Mouse (Mus musculus): Measurements from ENCODE around the gene Lime1. TPM values are rescaled to one million over a fixed set of nuclear protein-coding genes. Genes with fewer than 3 reads are reported as not detected.

Gene Lime1
- polyA plus RNA-seq, 1 experiment from 2014 or later = 20.9 TPM

DNA sequence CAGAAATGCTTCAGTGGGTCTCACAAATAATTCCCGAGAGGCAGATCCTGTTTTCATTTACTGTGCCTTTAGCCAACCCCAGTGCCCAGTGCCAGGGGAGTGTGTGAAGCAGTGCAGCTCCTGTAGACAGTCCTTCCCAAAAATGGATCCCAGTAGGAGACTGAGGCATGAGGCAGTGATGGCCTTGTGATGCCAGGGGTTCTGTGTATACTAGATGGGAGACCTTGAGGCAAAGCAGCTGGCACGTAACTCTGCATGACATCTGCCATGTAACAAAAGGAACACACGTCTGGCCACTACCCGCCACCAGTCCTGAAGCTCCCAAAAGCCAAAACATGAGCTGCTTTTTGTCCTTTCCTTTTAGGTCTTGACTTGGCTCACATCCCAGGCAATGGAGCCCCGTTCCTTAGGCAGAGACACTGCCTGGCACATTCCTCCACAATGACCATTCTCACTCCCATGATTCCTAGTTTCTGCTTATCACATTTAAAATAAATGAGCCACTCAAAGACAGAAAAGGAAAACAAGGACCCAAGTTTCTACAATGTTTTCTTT is 17.4 kb downstream of the Lime1 start:
- no peak overlapping the region for H3K4me2 ChIP-seq (replicated peaks; ENCODE audit: low read depth, low read length)
- H3K27me3 ChIP-seq (ENCODE audit: control insufficient read depth, insufficient read depth, low read length) = no peaks in the 10 kb centered on the region
- H3K4me1 ChIP-seq (replicated peaks; ENCODE audit: control insufficient read depth, insufficient read depth, low read length) = no peaks in the 10 kb centered on the region
- 84% methylated on average over 5 of the region's 5 CpGs for WGBS
- H3K9ac ChIP-seq (ENCODE audit: low read depth, low read length) = no peak overlapping the region
- ATAC-seq (ENCODE audit: low FRiP score) (no peak), DNase-seq (ENCODE audit: low spot score) (no peak)
- no peaks in the 10 kb centered on the region for H3K9me3 ChIP-seq (ENCODE audit: control insufficient read depth, low read length)
- no peak overlapping the region for H3K4me3 ChIP-seq (ENCODE audit: low read depth, low read length)
- no peak overlapping the region for H3K27ac ChIP-seq (ENCODE audit: low read depth, low read length)
- H3K36me3 ChIP-seq (ENCODE audit: control insufficient read depth, insufficient read depth, low read length) = no peaks in the 10 kb centered on the region

DNA sequence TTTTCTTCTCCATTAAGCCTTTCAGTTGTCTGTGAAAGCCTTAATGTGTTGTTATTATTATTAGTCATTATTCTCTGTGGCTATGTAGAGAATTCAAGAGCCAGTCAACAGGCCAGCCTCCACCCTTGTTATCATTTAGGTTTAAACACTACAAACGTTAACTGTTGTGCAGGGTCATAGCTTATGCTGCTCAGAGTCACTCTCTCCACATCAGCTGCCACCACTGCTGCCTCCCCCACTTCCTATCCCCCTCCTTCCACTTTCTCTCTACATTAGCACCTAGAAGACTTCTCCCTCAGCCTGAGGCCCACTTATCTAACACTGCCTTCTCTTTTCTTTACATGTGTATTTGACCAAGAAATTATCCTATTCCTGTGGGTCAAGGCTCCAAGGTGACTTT is 21.6 kb downstream of the Lime1 start:
- no peak overlapping the region for H3K4me3 ChIP-seq (ENCODE audit: low read depth, low read length)
- DNase-seq (ENCODE audit: low spot score) = no peak
- no peaks in the 10 kb centered on the region for H3K9me3 ChIP-seq (ENCODE audit: control insufficient read depth, low read length)
- H3K27me3 ChIP-seq (ENCODE audit: control insufficient read depth, insufficient read depth, low read length) = no peaks in the 10 kb centered on the region
- WGBS = 30% methylated on average over 1 of the region's 1 CpGs
- no peak overlapping the region for H3K27ac ChIP-seq (ENCODE audit: low read depth, low read length)
- H3K36me3 ChIP-seq (ENCODE audit: control insufficient read depth, insufficient read depth, low read length) = no peaks in the 10 kb centered on the region
- no peak overlapping the region for H3K4me2 ChIP-seq (replicated peaks; ENCODE audit: low read depth, low read length)
- no peak overlapping the region for H3K9ac ChIP-seq (ENCODE audit: low read depth, low read length)
- ATAC-seq (ENCODE audit: low FRiP score) = no peak
- H3K4me1 ChIP-seq (replicated peaks; ENCODE audit: control insufficient read depth, insufficient read depth, low read length) = no peaks in the 10 kb centered on the region

DNA sequence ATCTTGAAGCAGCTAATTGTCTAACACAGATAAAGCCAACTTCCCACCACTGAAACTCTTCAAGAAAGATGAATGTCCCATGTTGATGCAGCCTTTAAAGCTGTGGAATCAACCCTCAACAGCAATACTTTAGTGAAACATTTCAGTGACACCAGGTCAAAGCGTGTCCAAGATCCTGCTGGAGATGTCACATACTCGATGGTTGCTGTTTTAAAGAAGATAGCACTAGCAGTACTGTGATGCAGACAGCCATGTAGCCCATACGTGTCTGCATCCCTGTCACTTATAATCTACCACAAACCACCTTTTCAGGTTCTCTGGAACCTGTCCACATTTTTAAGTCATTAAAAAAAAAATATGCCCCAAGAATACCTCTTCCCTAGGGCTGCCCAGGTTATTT is 23.8 kb downstream of the Lime1 start:
- Histone ChIP-seq H3K27ac (ENCODE audit: low read depth, low read length) (no peak overlapping the region), H3K9me3 (ENCODE audit: control insufficient read depth, low read length) (no peaks in the 10 kb centered on the region), H3K4me1 (replicated peaks; ENCODE audit: control insufficient read depth, insufficient read depth, low read length) (no peaks in the 10 kb centered on the region), H3K9ac (ENCODE audit: low read depth, low read length) (no peak overlapping the region), H3K4me2 (replicated peaks; ENCODE audit: low read depth, low read length) (no peak overlapping the region), H3K27me3 (ENCODE audit: control insufficient read depth, insufficient read depth, low read length) (no peaks in the 10 kb centered on the region), H3K4me3 (ENCODE audit: low read depth, low read length) (no peak overlapping the region), H3K36me3 (ENCODE audit: control insufficient read depth, insufficient read depth, low read length) (no peaks in the 10 kb centered on the region)
- ATAC-seq (ENCODE audit: low FRiP score) (no peak), DNase-seq (ENCODE audit: low spot score) (no peak)
- 94% methylated on average over 3 of the region's 3 CpGs for WGBS

DNA sequence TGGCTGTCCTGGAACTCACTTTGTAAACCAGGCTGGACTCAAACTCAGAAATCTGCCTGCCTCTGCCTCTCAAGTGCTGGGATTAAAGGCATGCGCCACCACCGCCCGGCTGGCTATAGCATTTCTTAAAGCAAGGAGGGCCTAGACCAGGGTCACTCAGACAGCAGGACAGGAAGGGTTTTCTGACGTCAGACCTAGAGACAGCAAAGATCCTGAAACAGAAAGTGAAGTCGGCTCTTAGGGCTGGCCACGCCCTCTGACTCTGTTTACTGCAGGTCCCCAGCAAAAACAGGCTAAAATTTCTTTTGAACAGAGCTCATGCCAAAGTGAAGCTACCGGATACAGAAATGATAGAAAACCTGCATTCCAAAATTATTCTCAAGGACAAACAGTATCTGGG is 29.8 kb downstream of the Lime1 start:
- ATAC-seq (ENCODE audit: low FRiP score) (no peak), DNase-seq (ENCODE audit: low spot score) (no peak)
- H3K9ac ChIP-seq (ENCODE audit: low read depth, low read length) = no peak overlapping the region
- H3K27ac ChIP-seq (ENCODE audit: low read depth, low read length) = no peak overlapping the region
- no peaks in the 10 kb centered on the region for H3K9me3 ChIP-seq (ENCODE audit: control insufficient read depth, low read length)
- 0 out of 2 replicates have a peak, but pooled peaks cover 2% of the 10 kb centered on the region for H3K4me1 ChIP-seq (replicated peaks; ENCODE audit: control insufficient read depth, insufficient read depth, low read length)
- 88% methylated on average over 7 of the region's 7 CpGs for WGBS
- H3K4me3 ChIP-seq (ENCODE audit: low read depth, low read length) = no peak overlapping the region
- no peaks in the 10 kb centered on the region for H3K36me3 ChIP-seq (ENCODE audit: control insufficient read depth, insufficient read depth, low read length)
- no peak overlapping the region for H3K4me2 ChIP-seq (replicated peaks; ENCODE audit: low read depth, low read length)
- H3K27me3 ChIP-seq (ENCODE audit: control insufficient read depth, insufficient read depth, low read length) = no peaks in the 10 kb centered on the region

DNA sequence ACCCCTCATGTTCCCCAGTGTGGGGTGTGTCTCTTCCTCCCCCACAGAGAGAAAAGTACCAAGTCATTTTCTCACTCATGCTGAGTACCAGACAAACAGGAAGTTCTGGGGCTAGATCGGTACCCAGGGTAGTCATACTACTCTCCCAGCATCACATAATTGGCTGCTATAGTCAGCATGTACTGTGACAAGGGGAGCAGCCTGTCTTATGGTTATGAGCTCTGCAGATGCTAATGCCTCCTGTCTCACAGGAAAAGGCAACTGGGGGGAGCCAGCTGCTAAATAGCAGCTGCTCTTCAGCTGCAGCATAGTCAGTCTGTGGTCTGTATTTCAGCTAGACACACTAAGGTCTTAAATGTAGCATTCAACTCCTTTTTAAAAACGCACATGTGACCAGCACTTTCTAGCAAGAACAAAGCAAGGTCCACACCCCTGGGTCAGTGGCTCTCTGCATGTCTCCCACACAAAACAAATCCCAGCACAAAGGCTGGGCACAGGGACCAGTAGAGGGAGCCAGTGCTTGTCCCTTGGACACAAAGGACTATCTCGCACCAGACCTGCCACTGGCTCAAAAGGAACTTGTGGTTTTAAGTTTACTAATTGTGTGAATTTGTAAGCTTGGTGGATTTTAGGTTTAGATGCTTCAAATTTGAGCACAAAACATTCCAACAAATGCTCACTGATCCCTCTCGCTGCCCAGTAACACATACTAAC is 31.0 kb downstream of the Lime1 start:
- peak overlapping the region; percentile 62; the same call in 1 of the 2 replicates for H3K27ac ChIP-seq (ENCODE audit: low read depth, low read length)
- H3K4me3 ChIP-seq (ENCODE audit: low read depth, low read length) = no peak overlapping the region
- ATAC-seq (ENCODE audit: low FRiP score) (peak; percentile 73; the same call in 1 of the 2 replicates), DNase-seq (ENCODE audit: low spot score) (peak; percentile 80)
- H3K27me3 ChIP-seq (ENCODE audit: control insufficient read depth, insufficient read depth, low read length) = no peaks in the 10 kb centered on the region
- peak overlapping the region; percentile 27; the same call in 1 of the 2 replicates for H3K9ac ChIP-seq (ENCODE audit: low read depth, low read length)
- H3K4me2 ChIP-seq (replicated peaks; ENCODE audit: low read depth, low read length) = no peak overlapping the region
- H3K9me3 ChIP-seq (ENCODE audit: control insufficient read depth, low read length) = no peaks in the 10 kb centered on the region
- H3K4me1 ChIP-seq (replicated peaks; ENCODE audit: control insufficient read depth, insufficient read depth, low read length) = 0 out of 2 replicates have a peak, but pooled peaks cover 2% of the 10 kb centered on the region
- WGBS = 43% methylated on average over 4 of the region's 4 CpGs
- no peaks in the 10 kb centered on the region for H3K36me3 ChIP-seq (ENCODE audit: control insufficient read depth, insufficient read depth, low read length)

DNA sequence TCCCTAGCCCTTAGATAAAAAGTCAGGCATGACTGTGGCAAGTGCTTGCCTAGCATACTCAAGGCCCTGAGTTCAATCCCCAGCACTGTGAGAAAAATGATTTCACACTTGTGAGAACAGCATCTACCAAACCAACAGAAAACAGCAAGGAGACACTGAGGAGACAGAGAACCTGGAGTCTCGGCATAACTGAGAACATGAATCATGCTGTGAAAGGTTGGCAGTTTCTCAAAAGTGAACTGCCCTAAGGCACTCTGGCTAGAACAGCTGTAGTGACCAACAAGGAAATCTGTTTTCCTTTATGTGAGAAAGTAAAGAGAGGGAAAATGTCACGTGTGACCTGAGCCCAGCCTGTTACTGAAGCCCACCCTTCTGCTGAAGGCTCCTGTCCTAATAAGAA is 33.3 kb downstream of the Lime1 start:
- Histone ChIP-seq H3K4me2 (replicated peaks; ENCODE audit: low read depth, low read length) (no peak overlapping the region), H3K36me3 (ENCODE audit: control insufficient read depth, insufficient read depth, low read length) (no peaks in the 10 kb centered on the region), H3K9me3 (ENCODE audit: control insufficient read depth, low read length) (no peaks in the 10 kb centered on the region), H3K27ac (ENCODE audit: low read depth, low read length) (no peak overlapping the region), H3K4me3 (ENCODE audit: low read depth, low read length) (no peak overlapping the region), H3K4me1 (replicated peaks; ENCODE audit: control insufficient read depth, insufficient read depth, low read length) (0 out of 2 replicates have a peak, but pooled peaks cover 2% of the 10 kb centered on the region), H3K9ac (ENCODE audit: low read depth, low read length) (no peak overlapping the region), H3K27me3 (ENCODE audit: control insufficient read depth, insufficient read depth, low read length) (no peaks in the 10 kb centered on the region)
- DNase-seq (ENCODE audit: low spot score) (no peak), ATAC-seq (ENCODE audit: low FRiP score) (no peak)
- WGBS = 52% methylated on average over 2 of the region's 2 CpGs

DNA sequence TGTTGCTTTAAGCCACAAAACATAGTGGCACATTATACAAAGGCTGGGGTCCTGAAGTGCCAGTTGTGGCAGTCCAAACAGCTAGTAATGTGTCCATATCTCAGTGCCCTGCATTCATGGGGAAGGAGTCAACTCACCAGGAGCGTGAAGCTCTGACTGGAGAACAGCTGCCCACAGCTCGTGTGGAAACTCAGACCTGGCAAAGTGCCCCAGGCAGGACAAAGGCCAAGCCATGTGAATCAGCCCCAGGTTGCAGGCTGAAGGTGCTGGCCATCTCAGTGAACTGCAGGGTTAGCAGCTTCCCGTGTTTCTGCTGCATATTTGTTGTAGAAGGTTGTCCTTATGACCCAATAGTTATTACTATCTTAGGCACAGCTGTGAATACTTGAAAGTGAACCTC is 36.1 kb downstream of the Lime1 start:
- Histone ChIP-seq H3K9ac (ENCODE audit: low read depth, low read length) (no peak overlapping the region), H3K9me3 (ENCODE audit: control insufficient read depth, low read length) (no peaks in the 10 kb centered on the region)
- DNase-seq (ENCODE audit: low spot score) = no peak

DNA sequence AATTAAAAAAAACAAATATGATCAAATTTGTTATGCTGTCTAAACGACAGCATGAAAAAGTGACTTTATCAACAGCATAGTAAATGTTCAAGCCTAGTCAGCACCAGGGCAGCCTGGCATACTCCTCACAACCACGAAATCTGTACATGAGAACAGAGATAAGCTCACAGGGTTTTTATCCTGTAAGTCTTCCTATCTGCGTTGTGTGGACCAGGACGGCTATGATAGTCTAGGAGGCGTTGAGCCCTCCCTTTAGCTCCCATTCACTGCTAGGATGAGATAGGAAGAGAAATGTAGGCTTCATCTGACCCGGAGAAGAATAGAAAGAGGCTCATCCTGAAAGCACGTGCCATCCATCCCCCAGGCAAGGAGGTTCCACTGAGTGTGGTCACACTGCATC is 39.5 kb downstream of the Lime1 start:
- H3K27ac ChIP-seq (ENCODE audit: low read depth, low read length) = no peak overlapping the region
- no peaks in the 10 kb centered on the region for H3K9me3 ChIP-seq (ENCODE audit: control insufficient read depth, low read length)
- H3K36me3 ChIP-seq (ENCODE audit: control insufficient read depth, insufficient read depth, low read length) = no peaks in the 10 kb centered on the region; the same call in 1 of the 2 replicates
- no peak overlapping the region for H3K4me2 ChIP-seq (replicated peaks; ENCODE audit: low read depth, low read length)
- H3K27me3 ChIP-seq (ENCODE audit: control insufficient read depth, insufficient read depth, low read length) = no peaks in the 10 kb centered on the region
- DNase-seq (ENCODE audit: low spot score) (no peak), ATAC-seq (ENCODE audit: low FRiP score) (no peak)
- H3K4me3 ChIP-seq (ENCODE audit: low read depth, low read length) = no peak overlapping the region
- WGBS = 83% methylated on average over 7 of the region's 7 CpGs
- H3K9ac ChIP-seq (ENCODE audit: low read depth, low read length) = no peak overlapping the region
- H3K4me1 ChIP-seq (replicated peaks; ENCODE audit: control insufficient read depth, insufficient read depth, low read length) = no peaks in the 10 kb centered on the region

More for the DNA sequence above, 36.1 kb downstream of the Lime1 start:
- 80% methylated on average over 3 of the region's 3 CpGs for WGBS
- no peak overlapping the region for H3K4me3 ChIP-seq (ENCODE audit: low read depth, low read length)
- no peak overlapping the region for H3K27ac ChIP-seq (ENCODE audit: low read depth, low read length)
- no peak overlapping the region for H3K4me2 ChIP-seq (replicated peaks; ENCODE audit: low read depth, low read length)
- 0 out of 2 replicates have a peak, but pooled peaks cover under 1% of the 10 kb centered on the region for H3K4me1 ChIP-seq (replicated peaks; ENCODE audit: control insufficient read depth, insufficient read depth, low read length)
- no peak for ATAC-seq (ENCODE audit: low FRiP score)
- H3K36me3 ChIP-seq (ENCODE audit: control insufficient read depth, insufficient read depth, low read length) = no peaks in the 10 kb centered on the region; the same call in 1 of the 2 replicates
- no peaks in the 10 kb centered on the region for H3K27me3 ChIP-seq (ENCODE audit: control insufficient read depth, insufficient read depth, low read length)

DNA sequence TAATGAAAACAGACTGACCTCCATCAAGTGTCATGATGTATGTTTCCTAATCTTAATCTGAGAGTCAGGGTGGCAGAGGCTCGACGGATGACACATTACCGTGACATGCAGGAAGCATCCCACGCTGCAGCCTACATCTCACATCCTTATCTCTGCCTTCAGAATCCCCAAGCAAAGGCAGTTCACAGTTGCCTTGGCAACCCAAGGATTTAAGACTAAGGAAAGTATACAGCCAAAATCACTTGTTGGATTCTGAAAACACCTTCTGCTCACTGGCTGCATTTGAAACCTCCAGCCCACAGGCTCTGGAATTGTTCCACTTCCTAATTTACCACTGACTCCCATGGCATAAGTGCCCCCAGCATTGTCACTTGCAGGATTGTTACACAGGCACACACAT is 40.5 kb downstream of the Lime1 start:
- H3K27ac ChIP-seq (ENCODE audit: low read depth, low read length) = no peak overlapping the region
- H3K9ac ChIP-seq (ENCODE audit: low read depth, low read length) = no peak overlapping the region
- H3K4me1 ChIP-seq (replicated peaks; ENCODE audit: control insufficient read depth, insufficient read depth, low read length) = no peaks in the 10 kb centered on the region
- H3K27me3 ChIP-seq (ENCODE audit: control insufficient read depth, insufficient read depth, low read length) = no peaks in the 10 kb centered on the region
- no peak for DNase-seq (ENCODE audit: low spot score)
- ATAC-seq (ENCODE audit: low FRiP score) = no peak
- WGBS = 87% methylated on average over 4 of the region's 4 CpGs
- H3K36me3 ChIP-seq (ENCODE audit: control insufficient read depth, insufficient read depth, low read length) = no peaks in the 10 kb centered on the region; the same call in 1 of the 2 replicates
- no peak overlapping the region for H3K4me2 ChIP-seq (replicated peaks; ENCODE audit: low read depth, low read length)
- no peaks in the 10 kb centered on the region for H3K9me3 ChIP-seq (ENCODE audit: control insufficient read depth, low read length)
- H3K4me3 ChIP-seq (ENCODE audit: low read depth, low read length) = no peak overlapping the region
